In genomic region chr3:49666516-49666915, GRCm38 (mm10) we compare ENCODE assay signal across 35 mouse cellular contexts.
"Had no signal": no experiment of that assay in that cellular context is flagged by ENCODE, and none has a peak within 500 bp of the region (broad histone marks: within the 10 kb centered on the region; RNA-seq: fewer than 3 reads in every experiment).

No protein-coding gene starts in this region.

- H3K4me2 ChIP-seq: heart, embryonic 11.5 days; heart, embryonic 12.5 days; heart, embryonic 13.5 days; heart, embryonic 15.5 days; hindbrain, embryonic 12.5 days; hindbrain, embryonic 13.5 days; hindbrain, embryonic 14.5 days; hindbrain, embryonic 15.5 days; intestine, embryonic 15.5 days; kidney, embryonic 15.5 days had no signal

- H3K4me1 ChIP-seq: heart, embryonic 10.5 days; heart, embryonic 12.5 days; heart, embryonic 13.5 days; heart, embryonic 15.5 days; hindbrain, embryonic 10.5 days; hindbrain, embryonic 12.5 days; hindbrain, embryonic 13.5 days; hindbrain, embryonic 15.5 days; intestine, embryonic 15.5 days; kidney, embryonic 15.5 days had no signal

- H3K9me3 ChIP-seq: heart, embryonic 10.5 days; heart, embryonic 12.5 days; heart, embryonic 13.5 days; heart, embryonic 15.5 days; hindbrain, embryonic 10.5 days; hindbrain, embryonic 12.5 days; hindbrain, embryonic 13.5 days; hindbrain, embryonic 15.5 days; intestine, embryonic 15.5 days; kidney, embryonic 15.5 days had no signal

- H3K9ac ChIP-seq: heart, embryonic 12.5 days; heart, embryonic 13.5 days; heart, embryonic 15.5 days; hindbrain, embryonic 12.5 days; hindbrain, embryonic 13.5 days; hindbrain, embryonic 14.5 days; hindbrain, embryonic 15.5 days; intestine, embryonic 15.5 days; kidney, embryonic 15.5 days had no signal

- ATAC-seq: hindbrain, embryonic 16.5 days; hindbrain, postnatal 0 days; inflammation-experienced regulatory T-cells, adult 6 months; intestine, embryonic 15.5 days; intestine, embryonic 16.5 days; intestine, postnatal 0 days had no signal

- H3K36me3 ChIP-seq: heart, embryonic 10.5 days; heart, embryonic 12.5 days; heart, embryonic 13.5 days; heart, embryonic 15.5 days; hindbrain, embryonic 10.5 days; hindbrain, embryonic 12.5 days; hindbrain, embryonic 13.5 days; hindbrain, embryonic 15.5 days; intestine, embryonic 15.5 days; kidney, embryonic 15.5 days had no signal

- H3K27ac ChIP-seq: heart, embryonic 10.5 days; heart, embryonic 13.5 days; heart, embryonic 15.5 days; hindbrain, embryonic 10.5 days; hindbrain, embryonic 12.5 days; hindbrain, embryonic 13.5 days; hindbrain, embryonic 14.5 days; hindbrain, embryonic 15.5 days; hindbrain, postnatal 0 days; intestine, embryonic 15.5 days; kidney, embryonic 15.5 days; kidney, postnatal 0 days; layer of hippocampus, adult 2 months had no signal

- H3K4me3 ChIP-seq: heart, embryonic 10.5 days; heart, embryonic 12.5 days; heart, embryonic 13.5 days; heart, embryonic 15.5 days; hindbrain, embryonic 10.5 days; hindbrain, embryonic 12.5 days; hindbrain, embryonic 13.5 days; hindbrain, embryonic 15.5 days; intestine, embryonic 15.5 days; kidney, embryonic 15.5 days; layer of hippocampus, adult 2 months had no signal

- DNase-seq: heart, postnatal 10 days; heart, postnatal 14 days; heart, postnatal 36 days; heart, postnatal 4 days; kidney, adult 11 months; kidney, adult 18-20 months; kidney, adult 2 months; kidney, adult 8-10 months; kidney, adult 9 months; kidney, postnatal 10 days; kidney, postnatal 14 days; kidney, postnatal 25 days; kidney, postnatal 36 days; kidney, postnatal 4 days; layer of hippocampus, adult 9-11 months; layer of hippocampus, postnatal 36 days had no signal

- H3K27me3 ChIP-seq: heart, embryonic 12.5 days; heart, embryonic 13.5 days; heart, embryonic 15.5 days; hindbrain, embryonic 12.5 days; hindbrain, embryonic 13.5 days; hindbrain, embryonic 15.5 days; intestine, embryonic 15.5 days; kidney, embryonic 15.5 days had no signal
